Mouse (Mus musculus) 3134 (cell line): Measurements from ENCODE around the gene 1700037H04Rik.
A peak's percentile ranks its signal among the peaks of the same experiment; 100 is the strongest.

Experiments used
- DNase-seq: peaks from one replicate; pipeline ENCODE4 v3.0.0-alpha.2; 2011; ENCODE audit warnings: low spot score; ENCODE audit not compliant: insufficient read length; ENCODE audit errors: extremely low read depth

Gene 1700037H04Rik

GRCm38 (mm10) chr2:131179246-131179886 lies 19.5 kb upstream of the 1700037H04Rik start:
- DNase-seq = peak; percentile 80

- DNase-seq = peak; percentile 73
Measured at GRCm38 (mm10) chr2:131178828-131179245, 19.0 kb upstream of the 1700037H04Rik start.

- DNase-seq = no peak
Measured at GRCm38 (mm10) chr2:131177932-131178331, 18.1 kb upstream of the 1700037H04Rik start.

- DNase-seq = no peak
Measured at GRCm38 (mm10) chr2:131176491-131176890, 16.6 kb upstream of the 1700037H04Rik start.

GRCm38 (mm10) chr2:131175945-131176309 lies 16.0 kb upstream of the 1700037H04Rik start:
- no peak for DNase-seq

- no peak for DNase-seq
Measured at GRCm38 (mm10) chr2:131175286-131175944, 15.5 kb upstream of the 1700037H04Rik start.

GRCm38 (mm10) chr2:131174700-131175099 lies 14.8 kb upstream of the 1700037H04Rik start:
- peak; percentile 56 for DNase-seq

GRCm38 (mm10) chr2:131172322-131172721 lies 12.4 kb upstream of the 1700037H04Rik start:
- no peak for DNase-seq

- no peak for DNase-seq
Measured at GRCm38 (mm10) chr2:131171401-131172104, 11.7 kb upstream of the 1700037H04Rik start.

- no peak for DNase-seq
Measured at GRCm38 (mm10) chr2:131170936-131171335, 11.1 kb upstream of the 1700037H04Rik start.

- DNase-seq = no peak
Measured at GRCm38 (mm10) chr2:131168914-131169313, 9.0 kb upstream of the 1700037H04Rik start.

GRCm38 (mm10) chr2:131167984-131168383 lies 8.1 kb upstream of the 1700037H04Rik start:
- DNase-seq = no peak

GRCm38 (mm10) chr2:131166172-131166571 lies 6.3 kb upstream of the 1700037H04Rik start:
- DNase-seq = no peak

GRCm38 (mm10) chr2:131163924-131164323 lies 4.0 kb upstream of the 1700037H04Rik start:
- no peak for DNase-seq

GRCm38 (mm10) chr2:131160671-131161111 lies 810 bp upstream of the 1700037H04Rik start:
- no peak for DNase-seq

- DNase-seq = no peak
Measured at GRCm38 (mm10) chr2:131159491-131159910, 380 bp downstream of the 1700037H04Rik start.

GRCm38 (mm10) chr2:131156987-131157386 lies 2.9 kb downstream of the 1700037H04Rik start:
- no peak for DNase-seq

- no peak for DNase-seq
Measured at GRCm38 (mm10) chr2:131154036-131154435, 5.8 kb downstream of the 1700037H04Rik start.

- DNase-seq = no peak
Measured at GRCm38 (mm10) chr2:131152166-131152730, 7.6 kb downstream of the 1700037H04Rik start.

- DNase-seq = no peak
Measured at GRCm38 (mm10) chr2:131149254-131149578, 10.7 kb downstream of the 1700037H04Rik start.
